Mouse (Mus musculus) liver, embryonic 16.5 days (tissue): Measurements from ENCODE around the gene Aldh3a2. TPM values are rescaled to one million over a fixed set of nuclear protein-coding genes. Genes with fewer than 3 reads are reported as not detected.

Experiments
- ATAC-seq: fragments of 200-750 bp; cut with Nextera tagmentation; 2 replicates; pipeline ENCODE4 v1.8.0; 2017; ENCODE audit warnings: low read depth, mild to moderate bottlenecking, moderate number of reproducible peaks, moderate library complexity
- H3K27ac ChIP-seq: fragments of 300-500 bp; sonication (generic); 2 replicates; pipeline ENCODE4 v1.5.1; 2014; ENCODE audit warnings: mild to moderate bottlenecking, low read length
- H3K27me3 ChIP-seq: fragments of 300-500 bp; sonication (generic); 2 replicates; pipeline ENCODE4 v1.6.1; 2014; ENCODE audit warnings: low read depth, low read length, mixed read lengths; ENCODE audit not compliant: control insufficient read depth, insufficient read depth
- H3K36me3 ChIP-seq: fragments of 300-500 bp; sonication (generic); 2 replicates; pipeline ENCODE4 v1.6.1; 2014; ENCODE audit warnings: mild to moderate bottlenecking; ENCODE audit not compliant: control insufficient read depth, insufficient read depth
- H3K4me1 ChIP-seq: fragments of 300-500 bp; sonication (generic); 2 replicates; pipeline ENCODE4 v1.6.1; 2014; ENCODE audit warnings: low read depth, low read length, mixed read lengths; ENCODE audit not compliant: control insufficient read depth
- H3K4me2 ChIP-seq: fragments of 300-500 bp; sonication (generic); 2 replicates; pipeline ENCODE4 v1.6.1; 2014; ENCODE audit warnings: low read depth, low read length, mixed read lengths
- H3K4me3 ChIP-seq: fragments of 300-500 bp; sonication (generic); 2 replicates; pipeline ENCODE4 v1.5.1; 2014; ENCODE audit warnings: low read depth, mild to moderate bottlenecking, low read length
- H3K9ac ChIP-seq: fragments of 300-500 bp; sonication (generic); 2 replicates; pipeline ENCODE4 v1.6.1; 2014; ENCODE audit warnings: low read depth, low read length
- H3K9me3 ChIP-seq: fragments of 300-500 bp; sonication (generic); replicated peaks from 2 replicates; pipeline ENCODE4 v1.6.1; 2016; ENCODE audit warnings: low read length; ENCODE audit not compliant: control insufficient read depth
- WGBS: fragments of 180-500 bp; shearing (Covaris S2); extraction: QIAGEN DNeasy Blood & Tissue Kit; methylation state at CpG from one replicate; pipeline ENCODE4 v1.1.7; 2014; ENCODE audit not compliant: insufficient replicate concordance; 5-methylcytosine and 5-hydroxymethylcytosine counted together
- polyA plus RNA-seq: library from polyadenylated mRNA; unstranded; fragments of >200 nt; fragmentation: Nextera tagmentation; extraction: Ambion mirVana; gene quantifications from 2 replicates; pipeline ENCODE4 v1.2.1, GENCODE M21; 2015

Aldh3a2 gene
- polyA plus RNA-seq, 1 experiment from 2014 or later = 40.9 TPM

GRCm38 (mm10) chr11:61278445-61279077, 11.3 kb upstream of the Aldh3a2 start:
- no peak overlapping the region for H3K4me3 ChIP-seq
- H3K4me2 ChIP-seq = no peak overlapping the region
- H3K4me1 ChIP-seq = peaks cover 3% of the 10 kb centered on the region; the same call in 1 of the 2 replicates
- no peak overlapping the region for H3K9ac ChIP-seq
- H3K36me3 ChIP-seq = no peaks in the 10 kb centered on the region
- no peaks in the 10 kb centered on the region for H3K9me3 ChIP-seq
- ATAC-seq = no peak
- H3K27me3 ChIP-seq = no peaks in the 10 kb centered on the region
- H3K27ac ChIP-seq = no peak overlapping the region
- WGBS = 44% methylated on average over 8 of the region's 8 CpGs

GRCm38 (mm10) chr11:61277937-61278336, 10.7 kb upstream of the Aldh3a2 start:
- Histone ChIP-seq H3K4me2 (no peak overlapping the region), H3K36me3 (no peaks in the 10 kb centered on the region), H3K9ac (no peak overlapping the region), H3K4me3 (no peak overlapping the region), H3K27me3 (no peaks in the 10 kb centered on the region), H3K9me3 (no peaks in the 10 kb centered on the region), H3K4me1 (peaks cover 3% of the 10 kb centered on the region; the same call in 1 of the 2 replicates), H3K27ac (no peak overlapping the region)
- no peak for ATAC-seq
- 45% methylated on average over 2 of the region's 2 CpGs for WGBS

- Histone ChIP-seq H3K36me3 (no peaks in the 10 kb centered on the region), H3K4me1 (peaks cover 3% of the 10 kb centered on the region; the same call in 1 of the 2 replicates), H3K9ac (no peak overlapping the region), H3K9me3 (no peaks in the 10 kb centered on the region), H3K27me3 (no peaks in the 10 kb centered on the region), H3K27ac (no peak overlapping the region), H3K4me2 (no peak overlapping the region), H3K4me3 (no peak overlapping the region)
- ATAC-seq = no peak
- WGBS = 28% methylated on average over 3 of the region's 3 CpGs
These were observed 9.2 kb upstream of the Aldh3a2 start for GRCm38 (mm10) chr11:61276482-61276881.

- Histone ChIP-seq H3K36me3 (no peaks in the 10 kb centered on the region), H3K27ac (no peak overlapping the region), H3K27me3 (no peaks in the 10 kb centered on the region), H3K4me3 (no peak overlapping the region), H3K4me1 (peaks cover 3% of the 10 kb centered on the region; the same call in 1 of the 2 replicates), H3K9me3 (no peaks in the 10 kb centered on the region), H3K4me2 (no peak overlapping the region), H3K9ac (no peak overlapping the region)
- ATAC-seq = peak; percentile 55
- 18% methylated on average over 8 of the region's 8 CpGs for WGBS
These were observed 7.8 kb upstream of the Aldh3a2 start for GRCm38 (mm10) chr11:61275106-61275505.

- Histone ChIP-seq H3K36me3 (no peaks in the 10 kb centered on the region), H3K9ac (no peak overlapping the region), H3K27ac (no peak overlapping the region), H3K27me3 (no peaks in the 10 kb centered on the region), H3K4me1 (peaks cover 7% of the 10 kb centered on the region), H3K4me3 (no peak overlapping the region), H3K9me3 (no peaks in the 10 kb centered on the region), H3K4me2 (no peak overlapping the region)
- ATAC-seq = peak; percentile 9; the same call in 1 of the 2 replicates
- 48% methylated on average over 1 of the region's 1 CpGs for WGBS
These were observed 7.2 kb upstream of the Aldh3a2 start for GRCm38 (mm10) chr11:61274421-61274820.

GRCm38 (mm10) chr11:61273928-61274327, 6.7 kb upstream of the Aldh3a2 start:
- WGBS = 76% methylated on average over 2 of the region's 2 CpGs
- Histone ChIP-seq H3K9ac (no peak overlapping the region), H3K27ac (no peak overlapping the region), H3K4me3 (no peak overlapping the region), H3K4me1 (peaks cover 7% of the 10 kb centered on the region), H3K9me3 (no peaks in the 10 kb centered on the region), H3K4me2 (no peak overlapping the region), H3K27me3 (no peaks in the 10 kb centered on the region), H3K36me3 (no peaks in the 10 kb centered on the region)
- ATAC-seq = no peak

GRCm38 (mm10) chr11:61271612-61272011, 4.3 kb upstream of the Aldh3a2 start:
- Histone ChIP-seq H3K9me3 (no peaks in the 10 kb centered on the region), H3K4me3 (no peak overlapping the region), H3K4me1 (peaks cover 19% of the 10 kb centered on the region), H3K27ac (no peak overlapping the region), H3K9ac (no peak overlapping the region), H3K36me3 (no peaks in the 10 kb centered on the region), H3K4me2 (no peak overlapping the region), H3K27me3 (no peaks in the 10 kb centered on the region)
- ATAC-seq = no peak

- Histone ChIP-seq H3K27ac (no peak overlapping the region), H3K9me3 (no peaks in the 10 kb centered on the region), H3K4me2 (no peak overlapping the region), H3K36me3 (no peaks in the 10 kb centered on the region), H3K9ac (no peak overlapping the region), H3K4me3 (no peak overlapping the region), H3K27me3 (no peaks in the 10 kb centered on the region), H3K4me1 (peaks cover 19% of the 10 kb centered on the region)
- ATAC-seq = no peak
- WGBS = 71% methylated on average over 5 of the region's 5 CpGs
These were observed 3.1 kb upstream of the Aldh3a2 start for GRCm38 (mm10) chr11:61270406-61270805.

GRCm38 (mm10) chr11:61268626-61269349, 1.5 kb upstream of the Aldh3a2 start:
- Histone ChIP-seq H3K9me3 (no peaks in the 10 kb centered on the region), H3K9ac (no peak overlapping the region), H3K36me3 (no peaks in the 10 kb centered on the region), H3K4me2 (peak overlapping the region; percentile 4), H3K4me3 (no peak overlapping the region), H3K4me1 (peaks cover 16% of the 10 kb centered on the region), H3K27me3 (no peaks in the 10 kb centered on the region), H3K27ac (peak overlapping the region; percentile 81)
- WGBS = 56% methylated on average over 6 of the region's 6 CpGs
- ATAC-seq = peak; percentile 46
